14 mouse cellular contexts compared by ENCODE assay signal in genomic region chr10:3281047-3281446, GRCm38 (mm10). TPM values are rescaled to one million over a fixed set of nuclear protein-coding genes. Genes with fewer than 3 reads are reported as not detected.
DNase-seq lines count a peak whose midpoint lies in the region; ATAC-seq lines count a peak whose summit lies in the region.
"Had no signal": no experiment of that assay in that cellular context is flagged by ENCODE, and none has a peak within 500 bp of the region (broad histone marks: within the 10 kb centered on the region; RNA-seq: fewer than 3 reads in every experiment).

No protein-coding gene starts in this region.

- H3K4me3 ChIP-seq in intestine, embryonic 15.5 days (replicated peaks) = no peak overlapping the region

- H3K4me2 ChIP-seq in intestine, embryonic 15.5 days (replicated peaks) = no peak overlapping the region

- H3K36me3 ChIP-seq in intestine, embryonic 15.5 days = no peaks in the 10 kb centered on the region

- H3K9me3 ChIP-seq in intestine, embryonic 15.5 days = no peaks in the 10 kb centered on the region

- H3K27me3 ChIP-seq in intestine, embryonic 15.5 days (replicated peaks) = no peaks in the 10 kb centered on the region

- no peaks in the 10 kb centered on the region for H3K4me1 ChIP-seq in intestine, embryonic 15.5 days (replicated peaks)

- H3K9ac ChIP-seq in intestine, embryonic 15.5 days = no peak overlapping the region
- H3K9ac ChIP-seq: liver, postnatal 0 days had no signal

- peak; percentile 15 for DNase-seq in adrenal gland, adult 8-10 months
- no peak for DNase-seq in adrenal gland, postnatal 4 days (ENCODE audit: low spot score in 2 of 2)
- DNase-seq in kidney, postnatal 14 days = peak; percentile 5
- no peak for DNase-seq in kidney, postnatal 25 days
- DNase-seq in adrenal gland, postnatal 10 days = peak; percentile 43
- peak; percentile 32 for DNase-seq in lung, postnatal 25 days (ENCODE audit: low spot score)
- no peak for DNase-seq in gastrocnemius, postnatal 36 days
- DNase-seq: B cell, adult 2 months; gastrocnemius, postnatal 25 days; liver, postnatal 0 days had no signal

- intact Hi-C loops in gastrocnemius, postnatal 36 days (cut with DNase I) = no loop called here

- no peak overlapping the region for H3K27ac ChIP-seq in intestine, embryonic 15.5 days

- ATAC-seq in intestine, embryonic 15.5 days = no peak
- ATAC-seq: liver, postnatal 0 days had no signal

- WGBS in intestine, embryonic 15.5 days = 85% methylated on average over 2 of the region's 2 CpGs

RNA-seq across cellular contexts. Expression of gene H60c, which starts 13.5 kb away (rescaled TPM):
- not detected for total RNA-seq in adrenal gland, adult 8-10 months (2022)
- under 1 TPM in 1 of 2 experiments, not detected in 1; 0.14 TPM for total RNA-seq in adrenal gland, postnatal 4 days (2021)
- not detected for total RNA-seq in adrenal gland, postnatal 10 days (2021)
- total RNA-seq in gastrocnemius, postnatal 36 days (2021) = not detected
- polyA plus RNA-seq in intestine, embryonic 15.5 days (2015; fragmentation: Nextera tagmentation; extraction: Ambion mirVana) = 0.05 and 0.24 TPM in 2 replicates
- total RNA-seq: gastrocnemius, postnatal 25 days; left cerebral cortex, postnatal 25 days had no signal
- polyA plus RNA-seq: hindbrain, embryonic 11.5 days; liver, postnatal 0 days; small intestine, adult 2 months had no signal

Comparison
In these comparisons a context has a peak if more than half of its experiments do, and no peak if none do; other contexts are left out.
1. DNase-seq: peak in adrenal gland, adult 8-10 months (single experiment), kidney, postnatal 14 days (single experiment), adrenal gland, postnatal 10 days (single experiment) and lung, postnatal 25 days (single experiment); none in adrenal gland, postnatal 4 days (0 of 2), kidney, postnatal 25 days (0 of 2) and gastrocnemius, postnatal 36 days (0 of 2).